Mouse (Mus musculus) spleen, adult 2 months (tissue): ENCODE measurements around the gene Cracr2b.

Source experiments
- CTCF ChIP-seq: fragments of 200-500 bp; IDR thresholded peaks from 2 replicates; pipeline ENCODE4 v1.5.1; 2011; ENCODE audit warnings: mild to moderate bottlenecking, inconsistent platforms; ENCODE audit not compliant: insufficient read depth, insufficient read length, insufficient replicate concordance; ENCODE audit errors: extremely low read depth
- POLR2A ChIP-seq: fragments of 200-500 bp; IDR thresholded peaks from 2 replicates; pipeline ENCODE4 v1.6.1; 2011; ENCODE audit warnings: low read depth, low read length, inconsistent platforms

DNA sequence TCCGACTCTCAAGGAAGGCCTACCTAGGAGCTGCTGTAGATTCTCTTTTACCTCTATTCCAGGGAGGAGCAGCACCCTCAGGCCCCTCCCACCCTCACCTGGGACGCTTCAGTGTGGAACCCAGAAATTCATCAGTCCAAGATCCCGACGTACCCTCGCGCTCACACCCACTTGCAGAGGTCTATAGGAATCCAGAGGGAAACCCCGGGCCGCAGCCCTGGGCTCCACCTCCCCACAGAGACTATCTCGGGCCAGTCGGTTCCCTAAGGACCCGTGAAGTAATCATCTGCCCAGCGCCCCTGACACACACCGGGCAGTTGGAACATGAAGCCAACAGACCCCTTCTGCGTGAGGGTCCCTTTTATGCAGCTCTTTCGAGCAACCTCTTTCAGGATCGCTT lies 47.6 kb upstream of the Cracr2b start:
- TF ChIP-seq CTCF = no peak
- no peak for TF ChIP-seq POLR2A
